Mouse (Mus musculus) stomach, embryonic 16.5 days (tissue): ENCODE results near the gene Zfp710. TPM values are rescaled to one million over a fixed set of nuclear protein-coding genes. Genes with fewer than 3 reads are reported as not detected.
A peak's percentile ranks its signal among the peaks of the same experiment; 100 is the strongest.

Experiments used
- ATAC-seq: fragments of 200-750 bp; cut with Nextera tagmentation; 2 replicates; pipeline ENCODE4 v1.8.0; 2017; ENCODE audit warnings: moderate number of reproducible peaks, moderate TSS enrichment; ENCODE audit not compliant: insufficient read depth, low FRiP score
- H3K27ac ChIP-seq: fragments of 300-500 bp; sonication (generic); 2 replicates; pipeline ENCODE4 v1.5.1; 2014; ENCODE audit warnings: low read length
- H3K27me3 ChIP-seq: fragments of 300-500 bp; sonication (generic); 2 replicates; pipeline ENCODE4 v1.6.1; 2014; ENCODE audit warnings: low read length, control low read depth, mixed read lengths; ENCODE audit not compliant: control insufficient read depth, insufficient read depth
- H3K36me3 ChIP-seq: fragments of 300-500 bp; sonication (generic); 2 replicates; pipeline ENCODE4 v1.6.1; 2014; ENCODE audit warnings: low read length; ENCODE audit not compliant: control insufficient read depth, insufficient read depth
- H3K4me1 ChIP-seq: fragments of 300-500 bp; sonication (generic); 2 replicates; pipeline ENCODE4 v1.6.1; 2014; ENCODE audit warnings: low read length, control low read depth, mixed read lengths; ENCODE audit not compliant: control insufficient read depth, insufficient read depth
- H3K4me2 ChIP-seq: fragments of 300-500 bp; sonication (generic); 2 replicates; pipeline ENCODE4 v1.6.1; 2014; ENCODE audit warnings: low read depth, low read length, mixed read lengths
- H3K4me3 ChIP-seq: fragments of 300-500 bp; sonication (generic); replicated peaks from 2 replicates; pipeline ENCODE4 v1.5.1; 2014; ENCODE audit warnings: mild to moderate bottlenecking, low read length
- H3K9ac ChIP-seq: fragments of 300-500 bp; sonication (generic); 2 replicates; pipeline ENCODE4 v1.6.1; 2014; ENCODE audit warnings: low read length
- H3K9me3 ChIP-seq: fragments of 300-500 bp; sonication (generic); replicated peaks from 2 replicates; pipeline ENCODE4 v1.6.1; 2016; ENCODE audit warnings: low read length, control low read depth; ENCODE audit not compliant: control insufficient read depth
- WGBS: fragments of 180-500 bp; shearing (Covaris S2); extraction: QIAGEN DNeasy Blood & Tissue Kit; methylation state at CpG from one replicate; pipeline ENCODE4 v1.1.7; 2014; 5-methylcytosine and 5-hydroxymethylcytosine counted together
- polyA plus RNA-seq: library from polyadenylated mRNA; unstranded; fragments of >200 nt; fragmentation: Nextera tagmentation; extraction: Ambion mirVana; gene quantifications from 2 replicates; pipeline ENCODE4 v1.2.1, GENCODE M21; 2015

The Zfp710 gene
- polyA plus RNA-seq, 1 experiment from 2014 or later, result 16.7 TPM

DNA sequence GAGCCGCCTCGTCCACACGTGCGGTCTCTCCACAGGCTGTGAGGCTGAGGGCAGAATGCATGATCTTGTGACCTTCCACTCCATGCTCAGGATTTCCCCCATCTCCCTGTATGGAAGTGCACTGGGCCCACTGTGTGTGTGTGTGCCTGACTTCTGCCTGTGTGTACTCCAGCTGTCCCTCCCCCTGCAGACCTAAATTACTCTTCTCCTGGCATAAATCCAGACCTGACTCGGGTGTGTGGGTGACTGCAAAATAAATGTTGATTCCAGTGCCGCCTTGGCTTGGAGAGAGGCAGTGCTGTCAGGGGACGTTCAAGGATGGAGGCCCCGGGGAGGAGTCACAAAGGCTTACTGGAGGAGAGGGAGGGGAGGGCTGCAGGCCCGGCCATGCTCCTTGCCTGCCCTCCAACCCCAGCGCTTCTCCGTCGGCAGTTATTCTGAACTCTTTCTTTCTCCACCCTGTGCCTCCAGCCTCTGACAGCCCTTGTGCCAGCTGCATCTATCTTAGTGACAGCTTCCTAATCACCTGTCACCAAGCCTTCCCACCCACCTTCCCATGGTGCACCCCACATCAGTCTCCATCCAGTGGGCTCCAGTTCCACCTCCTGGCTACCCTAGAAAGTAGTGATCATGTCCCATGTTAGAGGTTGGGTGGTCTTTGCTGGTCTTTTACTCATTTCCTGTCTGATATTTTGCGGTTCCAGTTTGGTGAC, 45.2 kb downstream of the Zfp710 start:
- H3K4me1 ChIP-seq, result peaks cover 39% of the 10 kb centered on the region
- no peak overlapping the region for H3K4me3 ChIP-seq
- peak; percentile 61 for ATAC-seq
- peak overlapping the region; percentile 48; the same call in 1 of the 2 replicates for H3K9ac ChIP-seq
- H3K9me3 ChIP-seq, result no peaks in the 10 kb centered on the region
- no peak overlapping the region for H3K4me2 ChIP-seq
- 12% methylated on average over 13 of the region's 13 CpGs for WGBS
- peak overlapping the region; percentile 43 for H3K27ac ChIP-seq
- no peaks in the 10 kb centered on the region for H3K27me3 ChIP-seq
- H3K36me3 ChIP-seq, result no peaks in the 10 kb centered on the region

DNA sequence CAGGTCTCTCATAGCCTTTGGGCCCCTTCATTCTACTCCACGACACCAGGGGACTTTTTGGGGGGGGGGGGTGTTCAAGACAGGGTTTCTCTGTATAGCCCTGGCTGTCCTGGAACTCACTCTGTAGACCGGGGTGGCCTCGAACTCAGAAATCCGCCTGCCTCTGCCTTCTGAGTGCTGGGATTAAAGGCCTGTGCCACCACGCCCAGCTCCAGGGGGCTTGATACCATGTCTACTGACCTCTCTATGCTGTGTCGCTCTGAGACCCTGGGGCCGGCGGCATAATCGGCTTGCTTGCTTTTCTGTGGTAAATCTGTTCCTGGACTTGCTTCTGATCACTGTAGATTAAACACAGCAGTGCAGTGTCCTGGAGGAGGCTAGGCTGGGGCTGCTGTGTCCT, 46.6 kb downstream of the Zfp710 start:
- H3K27me3 ChIP-seq, result no peaks in the 10 kb centered on the region
- WGBS, result 87% methylated on average over 9 of the region's 9 CpGs
- ATAC-seq, result no peak
- H3K4me2 ChIP-seq, result no peak overlapping the region
- H3K4me3 ChIP-seq, result no peak overlapping the region
- no peaks in the 10 kb centered on the region for H3K36me3 ChIP-seq
- H3K4me1 ChIP-seq, result peaks cover 53% of the 10 kb centered on the region
- H3K27ac ChIP-seq, result no peak overlapping the region
- no peak overlapping the region for H3K9ac ChIP-seq
- no peaks in the 10 kb centered on the region for H3K9me3 ChIP-seq

DNA sequence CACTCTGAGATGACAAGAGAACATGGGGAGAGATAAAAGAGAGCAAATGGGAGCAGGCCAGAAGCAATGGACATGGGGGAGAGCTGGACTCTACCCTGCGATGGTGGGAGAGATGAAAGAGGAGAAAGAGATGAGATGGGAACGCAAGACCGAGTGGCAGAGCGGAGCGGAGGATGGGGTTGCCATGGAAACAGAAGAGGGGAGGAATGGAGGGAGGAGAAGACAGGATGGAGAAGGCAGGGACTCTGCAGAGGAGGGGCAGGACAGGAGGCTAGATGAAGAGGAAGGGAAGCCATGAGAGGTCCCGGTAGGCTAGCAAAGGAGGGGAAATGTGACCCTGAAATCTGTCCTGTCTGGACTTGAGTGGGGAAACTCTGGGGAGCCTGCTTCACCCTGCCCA, 47.7 kb downstream of the Zfp710 start:
- H3K4me3 ChIP-seq, result no peak overlapping the region
- H3K9me3 ChIP-seq, result no peaks in the 10 kb centered on the region
- H3K36me3 ChIP-seq, result no peaks in the 10 kb centered on the region
- H3K4me1 ChIP-seq, result peaks cover 62% of the 10 kb centered on the region
- H3K4me2 ChIP-seq, result no peak overlapping the region
- H3K27me3 ChIP-seq, result no peaks in the 10 kb centered on the region
- ATAC-seq, result no peak
- H3K27ac ChIP-seq, result no peak overlapping the region
- 76% methylated on average over 6 of the region's 6 CpGs for WGBS
- no peak overlapping the region for H3K9ac ChIP-seq

DNA sequence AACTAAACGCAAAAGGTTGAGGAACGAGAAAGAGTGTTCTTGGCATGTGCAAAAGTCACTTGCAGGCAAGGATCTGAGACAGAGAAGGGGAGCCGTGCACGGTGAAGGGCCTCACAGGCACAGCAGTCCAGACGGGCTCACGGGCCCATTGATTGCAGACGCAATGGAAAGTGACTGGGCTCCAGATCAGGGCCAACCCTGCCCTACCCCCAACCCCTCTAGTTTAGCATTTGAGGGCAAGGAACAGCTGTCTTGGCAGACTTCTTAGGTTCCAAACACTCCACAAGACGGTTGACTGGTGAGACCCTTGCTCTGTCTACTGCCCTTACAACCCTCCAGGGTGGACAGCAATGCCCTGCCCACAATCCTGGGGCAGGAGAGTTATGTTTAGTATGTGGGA, 48.9 kb downstream of the Zfp710 start:
- Histone ChIP-seq H3K36me3 (no peaks in the 10 kb centered on the region), H3K27me3 (no peaks in the 10 kb centered on the region), H3K9me3 (no peaks in the 10 kb centered on the region), H3K4me2 (no peak overlapping the region), H3K4me3 (no peak overlapping the region), H3K4me1 (peaks cover 67% of the 10 kb centered on the region), H3K9ac (no peak overlapping the region), H3K27ac (peak overlapping the region; percentile 14; the same call in 1 of the 2 replicates)
- ATAC-seq, result no peak
- 75% methylated on average over 8 of the region's 8 CpGs for WGBS

DNA sequence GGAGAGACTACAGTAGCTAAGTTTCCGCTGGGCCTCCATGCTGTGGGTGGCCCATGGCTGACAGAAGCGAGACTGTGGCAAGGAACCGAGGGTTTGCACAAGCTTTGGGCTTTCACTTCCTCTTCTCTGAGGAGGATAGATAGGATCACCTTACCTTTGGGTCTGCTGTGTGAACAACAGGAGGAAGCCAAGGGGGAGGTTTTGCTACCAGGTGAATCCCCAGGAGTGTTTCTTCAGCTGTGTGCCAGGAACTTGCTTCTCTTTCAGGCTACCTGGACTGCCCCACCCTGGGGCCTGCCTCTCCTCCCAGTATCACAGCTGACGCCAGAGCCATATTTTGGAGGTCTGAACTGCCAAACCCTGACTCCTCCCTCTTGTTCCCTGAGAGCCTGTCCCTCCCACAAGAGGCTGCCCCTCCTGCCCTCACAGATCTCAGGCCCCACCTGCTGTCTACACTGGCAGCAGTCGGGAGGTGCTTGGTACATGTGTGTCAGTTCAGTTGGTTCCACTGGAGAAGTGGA, 50.4 kb downstream of the Zfp710 start:
- peak; percentile 77 for ATAC-seq
- Histone ChIP-seq H3K4me1 (peaks cover 62% of the 10 kb centered on the region), H3K9ac (peak overlapping the region; percentile 38; the same call in 1 of the 2 replicates), H3K4me3 (no peak overlapping the region), H3K36me3 (no peaks in the 10 kb centered on the region), H3K27ac (peak overlapping the region; percentile 86), H3K9me3 (no peaks in the 10 kb centered on the region), H3K4me2 (no peak overlapping the region), H3K27me3 (no peaks in the 10 kb centered on the region)
- 34% methylated on average over 5 of the region's 5 CpGs for whole genome bisulfite sequencing

DNA sequence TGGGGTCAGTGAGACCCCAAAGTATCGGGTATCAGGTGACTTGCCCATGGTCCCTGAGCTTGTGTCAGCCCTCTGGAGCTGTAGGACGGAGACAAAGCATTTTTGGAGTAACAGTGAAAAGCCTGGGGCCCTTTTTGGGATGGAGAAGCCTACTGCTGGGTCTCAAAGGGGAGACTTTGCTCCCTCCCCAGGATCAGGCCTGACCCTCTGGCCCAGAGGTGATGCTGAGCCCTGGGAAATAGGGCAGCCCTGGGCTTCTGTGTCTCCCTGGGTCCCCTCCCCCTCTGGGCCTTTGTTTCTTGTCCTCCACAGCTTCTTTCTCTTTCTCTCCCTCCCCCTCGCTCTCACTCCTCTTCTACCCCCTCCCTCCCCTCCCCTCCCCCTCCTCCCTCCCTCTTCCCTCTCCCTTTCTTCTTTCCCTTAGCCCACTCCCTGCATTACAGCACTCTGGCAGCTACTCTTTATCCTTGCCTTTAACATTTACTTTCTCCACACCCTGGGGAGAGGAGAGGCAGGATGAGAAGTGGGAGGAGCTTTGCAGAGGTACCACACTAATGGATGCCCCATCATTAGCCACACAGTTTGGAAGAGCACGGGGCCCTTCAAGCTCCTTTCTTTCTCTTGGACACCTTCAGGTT, 51.5 kb downstream of the Zfp710 start:
- ATAC-seq, result no peak
- no peaks in the 10 kb centered on the region for H3K36me3 ChIP-seq
- WGBS, result 56% methylated on average over 4 of the region's 4 CpGs
- H3K4me3 ChIP-seq, result no peak overlapping the region
- no peaks in the 10 kb centered on the region for H3K27me3 ChIP-seq
- 0 out of 2 replicates have a peak overlapping the region, but pooled peaks have one; percentile 86 for H3K27ac ChIP-seq
- peaks cover 55% of the 10 kb centered on the region for H3K4me1 ChIP-seq
- H3K4me2 ChIP-seq, result no peak overlapping the region
- H3K9me3 ChIP-seq, result no peaks in the 10 kb centered on the region
- H3K9ac ChIP-seq, result no peak overlapping the region

DNA sequence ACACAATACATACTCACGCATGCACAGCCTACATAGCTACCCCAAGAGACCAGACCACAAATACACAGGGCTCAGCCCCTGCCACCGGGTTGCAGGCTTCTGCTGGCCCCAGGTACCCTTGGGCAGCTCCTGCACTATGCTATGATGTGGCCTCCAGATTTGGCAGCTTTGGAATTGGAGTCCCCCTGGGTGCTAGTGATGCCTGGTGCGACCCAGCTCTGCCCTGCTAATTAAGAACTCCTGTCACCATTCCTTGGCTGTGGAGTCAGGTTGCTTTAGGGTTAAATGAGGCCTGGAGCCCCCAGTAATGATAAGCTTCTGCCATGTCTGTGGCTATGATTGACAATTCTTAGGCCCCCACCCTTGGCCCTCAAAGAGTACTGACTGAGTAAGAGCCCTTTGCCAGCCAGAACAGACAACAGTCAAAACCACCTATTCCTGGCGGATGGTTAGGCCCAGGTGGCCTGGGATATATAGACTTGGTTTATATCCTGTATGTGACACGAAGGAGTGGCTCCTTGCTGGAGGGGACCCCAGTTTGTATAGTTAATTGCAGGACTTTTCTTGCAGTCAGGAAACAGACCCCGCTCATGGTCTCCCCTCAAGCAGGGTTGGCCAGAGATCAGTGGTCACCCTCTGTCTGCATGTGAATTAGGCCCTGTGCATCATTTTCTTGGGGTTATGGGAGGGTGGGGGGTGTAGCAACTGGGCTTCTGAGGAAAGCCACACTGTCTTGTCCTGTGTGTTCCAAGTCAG, 52.5 kb downstream of the Zfp710 start:
- peaks cover 55% of the 10 kb centered on the region for H3K4me1 ChIP-seq

DNA sequence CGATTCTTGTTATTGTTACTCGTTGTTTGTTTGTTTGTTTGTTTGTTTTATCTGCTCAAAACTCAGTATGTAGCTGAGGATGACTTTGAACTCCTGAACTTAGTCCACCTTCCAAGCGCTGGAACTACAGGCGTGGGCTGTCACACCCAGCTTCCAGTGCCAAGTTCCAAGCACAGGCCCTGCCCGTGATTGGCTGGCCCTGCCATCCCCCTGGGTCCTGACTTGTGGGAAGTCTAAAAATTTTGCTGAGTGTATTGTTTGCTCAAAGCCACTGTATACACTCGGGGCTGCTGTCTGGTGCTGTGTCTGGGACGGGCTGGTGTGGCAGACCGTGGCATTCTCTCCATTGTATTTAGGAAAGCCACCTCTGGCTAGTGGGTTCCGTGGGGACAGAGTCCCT, 53.2 kb downstream of the Zfp710 start:
- peaks cover 52% of the 10 kb centered on the region for H3K4me1 ChIP-seq
- WGBS, result 44% methylated on average over 9 of the region's 9 CpGs

More for the DNA sequence above, 52.5 kb downstream of the Zfp710 start:
- H3K27ac ChIP-seq, result 0 out of 2 replicates have a peak overlapping the region, but pooled peaks have one; percentile 78
- no peaks in the 10 kb centered on the region for H3K9me3 ChIP-seq
- ATAC-seq, result no peak
- no peak overlapping the region for H3K4me3 ChIP-seq
- H3K9ac ChIP-seq, result peak overlapping the region; percentile 26; the same call in 1 of the 2 replicates
- H3K27me3 ChIP-seq, result no peaks in the 10 kb centered on the region
- H3K4me2 ChIP-seq, result no peak overlapping the region
- WGBS, result 81% methylated on average over 6 of the region's 6 CpGs
- H3K36me3 ChIP-seq, result peaks cover 3% of the 10 kb centered on the region; the same call in 1 of the 2 replicates

More for the DNA sequence above, 53.2 kb downstream of the Zfp710 start:
- no peak overlapping the region for H3K4me2 ChIP-seq
- 0 out of 2 replicates have a peak, but pooled peaks have one; percentile 20 for ATAC-seq
- H3K9ac ChIP-seq, result peak overlapping the region; percentile 26; the same call in 1 of the 2 replicates
- no peaks in the 10 kb centered on the region for H3K27me3 ChIP-seq
- no peaks in the 10 kb centered on the region for H3K9me3 ChIP-seq
- H3K36me3 ChIP-seq, result peaks cover 10% of the 10 kb centered on the region; the same call in 1 of the 2 replicates
- H3K4me3 ChIP-seq, result no peak overlapping the region
- peak overlapping the region; percentile 78; the same call in 1 of the 2 replicates for H3K27ac ChIP-seq
